Mouse (Mus musculus) liver, embryonic 11.5 days (tissue): Measurements from ENCODE around the gene Tmigd1. TPM values are rescaled to one million over a fixed set of nuclear protein-coding genes. Genes with fewer than 3 reads are reported as not detected.

Source experiments
- ATAC-seq: fragments of 200-750 bp; cut with Nextera tagmentation; replicated peaks from 2 replicates; pipeline ENCODE4 v1.8.0; 2017; ENCODE audit warnings: moderate number of reproducible peaks, mild to moderate bottlenecking, moderate TSS enrichment, moderate library complexity; ENCODE audit not compliant: low FRiP score
- DNase-seq: peaks from one replicate; pipeline ENCODE4 v3.0.0-alpha.2; 2017; ENCODE audit warnings: low spot score
- H3K27ac ChIP-seq: fragments of 300-500 bp; sonication (generic); 2 replicates; pipeline ENCODE4 v1.5.1; 2014; ENCODE audit warnings: mild to moderate bottlenecking, low read depth, low read length, control low read depth
- H3K27me3 ChIP-seq: fragments of 300-500 bp; sonication (generic); replicated peaks from 2 replicates; pipeline ENCODE4 v1.6.1; 2014; ENCODE audit warnings: low read length, mixed read lengths; ENCODE audit not compliant: control insufficient read depth, insufficient read depth
- H3K36me3 ChIP-seq: fragments of 300-500 bp; sonication (generic); 2 replicates; pipeline ENCODE4 v1.6.1; 2014; ENCODE audit warnings: mild to moderate bottlenecking, low read length, moderate library complexity, mixed read lengths; ENCODE audit not compliant: control insufficient read depth, insufficient read depth
- H3K4me1 ChIP-seq: fragments of 300-500 bp; sonication (generic); replicated peaks from 2 replicates; pipeline ENCODE4 v1.6.1; 2014; ENCODE audit warnings: low read length, mixed read lengths; ENCODE audit not compliant: control insufficient read depth, insufficient read depth
- H3K4me2 ChIP-seq: fragments of 300-500 bp; sonication (generic); 2 replicates; pipeline ENCODE4 v1.6.1; 2014; ENCODE audit warnings: mild to moderate bottlenecking, control low read depth, moderate library complexity
- H3K4me3 ChIP-seq: fragments of 300-500 bp; sonication (generic); 2 replicates; pipeline ENCODE4 v1.5.1; 2014; ENCODE audit warnings: low read depth, low read length, control low read depth
- H3K9ac ChIP-seq: fragments of 300-500 bp; sonication (generic); 2 replicates; pipeline ENCODE4 v1.6.1; 2014; ENCODE audit warnings: low read depth, low read length, control low read depth
- H3K9me3 ChIP-seq: fragments of 300-500 bp; sonication (generic); 2 replicates; pipeline ENCODE4 v1.6.1; 2016; ENCODE audit warnings: low read length, inconsistent platforms, mixed read lengths; ENCODE audit not compliant: control insufficient read depth
- WGBS: fragments of 180-500 bp; shearing (Covaris S2); extraction: QIAGEN DNeasy Blood & Tissue Kit; methylation state at CpG from one replicate; pipeline ENCODE4 v1.1.7; 2014; 5-methylcytosine and 5-hydroxymethylcytosine counted together
- polyA plus RNA-seq: library from polyadenylated mRNA; unstranded; fragments of >200 nt; fragmentation: Nextera tagmentation; extraction: Ambion mirVana; gene quantifications from 2 replicates; pipeline ENCODE4 v1.2.1, GENCODE M21; 2014

Gene Tmigd1
- polyA plus RNA-seq, 1 experiment from 2014 or later: not detected

- H3K36me3 ChIP-seq: no peaks in the 10 kb centered on the region
- H3K4me3 ChIP-seq: no peak overlapping the region
- H3K9ac ChIP-seq: no peak overlapping the region
- no peaks in the 10 kb centered on the region for H3K27me3 ChIP-seq
- H3K4me1 ChIP-seq: no peaks in the 10 kb centered on the region
- H3K4me2 ChIP-seq: no peak overlapping the region
- ATAC-seq: no peak
- H3K27ac ChIP-seq: no peak overlapping the region
- DNase-seq: no peak
- 87% methylated on average over 5 of the region's 5 CpGs for WGBS
- H3K9me3 ChIP-seq: no peaks in the 10 kb centered on the region
Observed at GRCm38 (mm10) chr11:76873865-76874264, 28.1 kb upstream of the Tmigd1 start.

GRCm38 (mm10) chr11:76874766-76875165 lies 27.2 kb upstream of the Tmigd1 start:
- Histone ChIP-seq H3K4me2 (no peak overlapping the region), H3K4me1 (no peaks in the 10 kb centered on the region), H3K9me3 (no peaks in the 10 kb centered on the region), H3K9ac (no peak overlapping the region), H3K27me3 (no peaks in the 10 kb centered on the region), H3K4me3 (no peak overlapping the region), H3K36me3 (no peaks in the 10 kb centered on the region), H3K27ac (no peak overlapping the region)
- WGBS: 51% methylated on average over 6 of the region's 6 CpGs
- DNase-seq: no peak
- no peak for ATAC-seq

- no peaks in the 10 kb centered on the region for H3K27me3 ChIP-seq
- no peaks in the 10 kb centered on the region for H3K36me3 ChIP-seq
- H3K4me3 ChIP-seq: no peak overlapping the region
- WGBS: 72% methylated on average over 5 of the region's 5 CpGs
- no peak for DNase-seq
- no peak overlapping the region for H3K9ac ChIP-seq
- H3K27ac ChIP-seq: no peak overlapping the region
- no peaks in the 10 kb centered on the region for H3K9me3 ChIP-seq
- H3K4me2 ChIP-seq: no peak overlapping the region
- ATAC-seq: no peak
- H3K4me1 ChIP-seq: no peaks in the 10 kb centered on the region
Observed at GRCm38 (mm10) chr11:76879816-76880215, 22.1 kb upstream of the Tmigd1 start.

- no peak overlapping the region for H3K4me3 ChIP-seq
- H3K27ac ChIP-seq: no peak overlapping the region; the same call in 1 of the 2 replicates
- no peak overlapping the region for H3K4me2 ChIP-seq
- H3K9me3 ChIP-seq: no peaks in the 10 kb centered on the region
- WGBS: 47% methylated on average over 5 of the region's 5 CpGs
- H3K36me3 ChIP-seq: no peaks in the 10 kb centered on the region
- DNase-seq (no peak), ATAC-seq (no peak; the same call in 1 of the 2 replicates)
- H3K27me3 ChIP-seq: no peaks in the 10 kb centered on the region
- no peak overlapping the region for H3K9ac ChIP-seq
- H3K4me1 ChIP-seq: no peaks in the 10 kb centered on the region
Observed at GRCm38 (mm10) chr11:76884451-76884850, 17.5 kb upstream of the Tmigd1 start.

GRCm38 (mm10) chr11:76889339-76890164 lies 12.4 kb upstream of the Tmigd1 start:
- Histone ChIP-seq H3K9me3 (no peaks in the 10 kb centered on the region), H3K27ac (no peak overlapping the region), H3K27me3 (no peaks in the 10 kb centered on the region), H3K9ac (no peak overlapping the region), H3K4me1 (peaks cover 15% of the 10 kb centered on the region), H3K36me3 (no peaks in the 10 kb centered on the region), H3K4me3 (no peak overlapping the region), H3K4me2 (peak overlapping the region; percentile 23; the same call in 1 of the 2 replicates)
- ATAC-seq: no peak
- WGBS: 34% methylated on average over 10 of the region's 10 CpGs
- no peak for DNase-seq

GRCm38 (mm10) chr11:76891171-76891570 lies 10.8 kb upstream of the Tmigd1 start:
- Histone ChIP-seq H3K36me3 (no peaks in the 10 kb centered on the region), H3K9ac (no peak overlapping the region), H3K4me1 (peaks cover 15% of the 10 kb centered on the region), H3K27me3 (no peaks in the 10 kb centered on the region), H3K27ac (no peak overlapping the region), H3K4me2 (no peak overlapping the region), H3K4me3 (no peak overlapping the region), H3K9me3 (no peaks in the 10 kb centered on the region)
- WGBS: 88% methylated on average over 7 of the region's 7 CpGs
- no peak for DNase-seq
- no peak for ATAC-seq

- no peak overlapping the region for H3K9ac ChIP-seq
- DNase-seq (no peak), ATAC-seq (no peak)
- H3K27me3 ChIP-seq: no peaks in the 10 kb centered on the region
- H3K4me3 ChIP-seq: no peak overlapping the region
- peaks cover 15% of the 10 kb centered on the region for H3K4me1 ChIP-seq
- no peak overlapping the region for H3K4me2 ChIP-seq
- H3K9me3 ChIP-seq: no peaks in the 10 kb centered on the region
- no peak overlapping the region for H3K27ac ChIP-seq
- WGBS: 72% methylated on average over 4 of the region's 4 CpGs
- no peaks in the 10 kb centered on the region for H3K36me3 ChIP-seq
Observed at GRCm38 (mm10) chr11:76891738-76892349, 10.1 kb upstream of the Tmigd1 start.

- Histone ChIP-seq H3K9me3 (no peaks in the 10 kb centered on the region), H3K36me3 (no peaks in the 10 kb centered on the region), H3K27me3 (no peaks in the 10 kb centered on the region), H3K27ac (no peak overlapping the region), H3K4me2 (no peak overlapping the region), H3K4me3 (no peak overlapping the region), H3K9ac (no peak overlapping the region), H3K4me1 (peaks cover 18% of the 10 kb centered on the region)
- no peak for ATAC-seq
- DNase-seq: no peak
- 62% methylated on average over 3 of the region's 3 CpGs for WGBS
Observed at GRCm38 (mm10) chr11:76892972-76893371, 9.0 kb upstream of the Tmigd1 start.

- Histone ChIP-seq H3K4me2 (no peak overlapping the region), H3K4me1 (peaks cover 18% of the 10 kb centered on the region), H3K27ac (no peak overlapping the region), H3K36me3 (no peaks in the 10 kb centered on the region), H3K4me3 (no peak overlapping the region), H3K9ac (no peak overlapping the region), H3K9me3 (no peaks in the 10 kb centered on the region), H3K27me3 (no peaks in the 10 kb centered on the region)
- ATAC-seq (0 out of 2 replicates have a peak, but pooled peaks have one; percentile 12), DNase-seq (no peak)
- 19% methylated on average over 4 of the region's 4 CpGs for WGBS
Observed at GRCm38 (mm10) chr11:76893570-76893969, 8.4 kb upstream of the Tmigd1 start.
